Mouse (Mus musculus): ENCODE data around the gene Vegfb.

The Vegfb gene

DNA sequence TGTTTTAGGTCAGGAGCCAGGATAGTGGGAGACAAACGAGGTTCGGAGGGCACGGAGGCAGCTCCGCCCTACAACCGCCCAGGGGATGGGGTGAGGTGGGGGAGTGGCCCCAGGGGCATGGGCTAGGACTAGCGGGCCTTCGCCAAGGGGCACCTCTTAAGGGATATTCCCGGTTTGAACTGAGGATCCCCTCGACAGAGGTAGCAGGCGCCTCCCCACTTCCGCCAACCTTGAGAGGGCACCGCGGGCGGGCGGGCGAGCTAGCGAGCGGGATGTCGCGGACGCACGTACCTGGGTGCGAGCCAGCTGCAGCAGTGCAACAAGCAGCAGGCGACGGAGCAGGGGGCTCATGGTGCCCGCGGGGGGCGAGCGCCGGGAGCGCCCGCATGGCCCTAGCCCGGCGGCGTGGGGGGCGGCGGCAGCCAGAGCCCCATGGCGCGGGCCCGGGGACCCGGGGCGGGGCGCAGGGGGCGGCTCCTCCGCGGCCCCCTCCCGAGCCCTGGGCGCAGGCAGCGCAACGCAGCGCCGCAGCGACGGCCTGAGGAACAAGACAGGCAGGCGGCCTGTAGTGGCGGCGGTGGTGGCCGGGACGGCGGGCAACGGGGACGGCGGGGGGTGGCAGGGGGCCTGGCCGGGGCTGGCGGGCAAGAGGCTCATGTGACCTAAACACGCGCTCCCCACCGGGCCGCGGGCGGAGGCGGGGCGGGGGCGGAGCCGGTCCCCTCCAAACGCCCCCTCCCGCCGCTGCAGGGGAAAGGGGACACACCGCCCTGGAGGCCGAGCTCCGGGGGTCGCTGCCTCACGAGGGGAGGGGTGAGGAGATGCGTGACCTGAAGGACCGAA is at the start of gene Vegfb:
Gene Vegfb (minus strand): TSS at position 591 of the 843 bp plus-strand sequence.
- peak; percentile 64 for DNase-seq

- no peak for DNase-seq
These were observed 46.6 kb upstream of the Vegfb start for GRCm38 (mm10) chr19:7034006-7034405.

- DNase-seq, result peak; percentile 39
These were observed 42.1 kb upstream of the Vegfb start for GRCm38 (mm10) chr19:7029531-7029930.

GRCm38 (mm10) chr19:7020224-7020641 is 32.8 kb upstream of the Vegfb start:
- no peak for DNase-seq

DNA sequence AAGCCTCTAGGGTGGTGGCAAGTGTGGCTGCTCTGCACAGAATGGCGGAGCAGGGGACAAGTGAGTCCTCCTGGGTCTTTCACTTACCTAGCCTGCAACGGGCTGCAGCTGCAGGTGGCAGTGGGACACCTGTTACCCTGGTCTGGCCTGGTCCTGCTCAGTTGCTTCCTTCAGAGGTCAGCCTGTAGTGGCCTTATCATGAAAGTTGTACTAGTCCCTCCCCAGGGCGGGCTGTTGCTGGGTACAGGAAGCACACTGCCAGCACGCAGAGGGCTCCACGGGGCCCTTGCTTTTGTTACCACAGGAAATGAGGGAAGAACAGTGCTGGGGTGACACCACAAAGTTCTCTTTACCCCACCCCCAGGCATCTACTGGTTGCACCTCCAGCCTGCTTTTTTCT is 31.7 kb upstream of the Vegfb start, which contains the start of gene Fermt3:
Gene Fermt3 (minus strand): TSS at position 279 of the 400 bp plus-strand sequence.
- peak; percentile 33 for DNase-seq

DNA sequence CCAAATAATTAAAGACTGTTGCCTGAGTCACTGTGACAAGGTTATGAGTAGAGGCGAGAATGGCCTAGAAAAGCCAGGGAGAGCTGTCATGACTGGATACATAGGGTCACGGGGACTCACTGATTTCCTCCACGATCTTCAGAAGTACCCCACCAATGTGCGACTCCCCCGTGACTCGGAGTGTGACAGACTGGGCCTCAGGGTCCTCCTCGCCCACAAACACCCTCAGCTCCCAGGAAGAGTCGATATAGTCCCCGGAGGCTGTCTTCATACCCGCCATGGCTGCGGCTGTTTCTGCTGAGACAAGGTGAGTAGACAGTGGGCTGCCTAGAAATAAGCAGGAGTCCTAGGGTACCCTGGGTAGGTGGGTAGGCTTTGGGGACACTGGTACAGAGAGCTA is 31.1 kb upstream of the Vegfb start:
- no peak for DNase-seq

GRCm38 (mm10) chr19:7017541-7018457 is 30.3 kb upstream of the Vegfb start:
- no peak for DNase-seq

DNA sequence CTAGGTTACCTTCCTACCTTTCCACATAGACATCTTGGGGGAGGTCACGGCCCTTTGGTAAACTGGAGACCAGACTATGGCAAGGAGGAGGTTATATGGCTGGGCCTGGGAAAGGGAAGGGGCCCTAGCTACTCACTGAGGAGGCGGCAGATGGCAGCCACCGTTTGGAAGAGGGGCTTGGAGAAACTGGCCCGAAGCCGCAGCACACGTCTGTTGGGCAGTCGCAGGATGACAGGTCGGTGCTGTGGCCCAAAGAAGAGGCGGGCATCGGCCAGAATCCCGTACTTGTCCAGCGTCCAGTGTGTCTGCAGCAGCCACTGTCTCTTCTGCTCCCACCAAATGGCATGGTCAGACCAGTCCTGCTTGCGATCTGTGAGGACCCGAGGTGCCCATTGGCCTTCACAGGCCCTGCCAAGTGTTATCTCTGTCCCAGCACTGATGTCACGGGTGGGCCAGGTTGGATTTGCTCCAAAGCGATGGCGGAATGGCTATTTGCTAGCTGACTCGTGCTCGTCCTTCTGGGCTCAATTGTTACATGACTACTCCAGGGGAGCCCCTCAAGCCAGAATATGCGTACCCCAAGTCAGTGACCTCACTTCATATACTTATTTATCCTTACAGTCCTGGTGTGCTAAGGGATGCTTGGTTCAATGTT is 27.2 kb upstream of the Vegfb start:
- no peak for DNase-seq

GRCm38 (mm10) chr19:7013984-7014383 is 26.5 kb upstream of the Vegfb start:
- no peak for DNase-seq

- no peak for DNase-seq
These were observed 25.0 kb upstream of the Vegfb start for GRCm38 (mm10) chr19:7012426-7012825.

- DNase-seq, result no peak
These were observed 19.6 kb upstream of the Vegfb start for GRCm38 (mm10) chr19:7006892-7007593.

GRCm38 (mm10) chr19:6999360-7000063 is 12.1 kb upstream of the Vegfb start:
- DNase-seq, result no peak

- DNase-seq, result no peak
These were observed 10.4 kb upstream of the Vegfb start for GRCm38 (mm10) chr19:6997721-6998290.

GRCm38 (mm10) chr19:6996006-6996405 is 8.6 kb upstream of the Vegfb start, which contains the start of the genes Nudt22 and Trpt1:
Gene Nudt22 (minus strand): TSS chr19:6996117.
Gene Trpt1 (plus strand): TSS chr19:6996131.
- peak; percentile 72 for DNase-seq

DNA sequence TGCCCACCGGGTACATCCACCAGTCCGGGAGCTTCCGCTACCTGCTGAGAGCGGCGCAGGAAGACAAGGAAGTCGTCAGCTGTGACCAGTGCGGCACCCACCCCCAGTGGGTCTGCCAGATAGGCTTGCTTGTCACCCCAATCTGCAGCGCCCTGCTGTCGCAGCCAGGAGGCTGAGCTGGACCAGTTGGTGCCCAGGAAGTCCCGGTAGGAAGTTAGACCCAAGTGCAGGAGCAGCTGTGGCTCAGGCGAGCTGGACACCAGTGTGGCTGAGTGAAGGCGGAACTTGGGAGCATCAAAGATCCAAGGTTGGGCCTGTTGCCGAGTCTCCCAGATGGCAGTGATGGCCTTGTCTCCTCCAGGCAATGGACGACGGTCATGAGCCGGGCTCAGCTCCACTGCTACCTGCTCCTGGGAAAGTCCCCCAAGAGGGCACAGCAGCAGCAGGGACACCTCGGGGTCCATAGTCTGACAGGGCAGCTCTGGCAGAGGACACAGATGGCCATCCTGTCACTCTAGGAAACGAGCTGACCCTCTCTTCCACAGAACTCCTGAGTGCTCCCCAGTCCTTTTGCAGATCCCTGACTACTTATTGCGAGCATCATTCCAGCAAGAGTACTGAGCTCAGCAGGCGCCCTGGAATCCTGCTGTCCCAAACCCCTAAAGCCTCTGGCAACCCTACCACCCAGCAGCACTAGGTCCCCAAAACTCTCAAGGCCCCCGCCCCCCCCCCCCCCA is 8.0 kb upstream of the Vegfb start:
- no peak for DNase-seq

DNA sequence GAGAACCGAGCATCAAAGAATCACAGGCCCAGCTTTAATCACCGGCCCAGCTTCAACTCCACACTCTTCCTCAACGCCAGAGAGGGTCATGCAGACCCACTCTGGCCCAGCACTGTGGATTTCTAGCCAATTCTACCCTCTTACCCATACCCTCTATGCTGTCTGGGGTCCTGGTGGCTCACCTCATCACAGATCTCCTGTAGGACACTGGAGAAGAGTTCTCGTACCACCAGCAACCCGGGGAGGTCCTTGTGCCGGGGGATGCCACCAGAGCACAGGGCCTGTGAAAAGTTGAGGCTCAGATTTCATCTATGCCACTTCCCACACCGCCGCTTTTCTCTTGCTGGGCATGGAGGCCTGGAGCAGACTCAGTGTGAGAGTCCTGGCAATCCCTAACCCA is 7.0 kb upstream of the Vegfb start:
- no peak for DNase-seq

DNA sequence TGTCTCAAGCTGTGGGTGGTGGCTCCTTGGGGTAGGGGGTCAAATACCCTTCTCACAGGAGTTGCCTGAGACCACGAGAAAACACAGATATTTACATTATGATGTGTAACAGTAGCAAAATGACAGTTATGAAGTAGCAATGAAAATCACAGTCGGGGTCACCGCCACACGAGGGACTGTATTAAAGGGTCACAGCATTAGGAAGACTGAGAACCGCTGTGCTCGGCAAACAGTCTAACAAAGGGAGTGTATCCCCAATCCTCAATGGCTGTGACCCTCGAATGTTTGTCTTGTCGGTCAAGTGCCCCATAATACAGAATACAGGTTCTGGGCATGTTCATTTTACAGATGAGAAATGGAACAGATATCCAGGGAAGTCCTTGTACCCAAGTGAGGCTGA is 6.6 kb upstream of the Vegfb start:
- no peak for DNase-seq

DNA sequence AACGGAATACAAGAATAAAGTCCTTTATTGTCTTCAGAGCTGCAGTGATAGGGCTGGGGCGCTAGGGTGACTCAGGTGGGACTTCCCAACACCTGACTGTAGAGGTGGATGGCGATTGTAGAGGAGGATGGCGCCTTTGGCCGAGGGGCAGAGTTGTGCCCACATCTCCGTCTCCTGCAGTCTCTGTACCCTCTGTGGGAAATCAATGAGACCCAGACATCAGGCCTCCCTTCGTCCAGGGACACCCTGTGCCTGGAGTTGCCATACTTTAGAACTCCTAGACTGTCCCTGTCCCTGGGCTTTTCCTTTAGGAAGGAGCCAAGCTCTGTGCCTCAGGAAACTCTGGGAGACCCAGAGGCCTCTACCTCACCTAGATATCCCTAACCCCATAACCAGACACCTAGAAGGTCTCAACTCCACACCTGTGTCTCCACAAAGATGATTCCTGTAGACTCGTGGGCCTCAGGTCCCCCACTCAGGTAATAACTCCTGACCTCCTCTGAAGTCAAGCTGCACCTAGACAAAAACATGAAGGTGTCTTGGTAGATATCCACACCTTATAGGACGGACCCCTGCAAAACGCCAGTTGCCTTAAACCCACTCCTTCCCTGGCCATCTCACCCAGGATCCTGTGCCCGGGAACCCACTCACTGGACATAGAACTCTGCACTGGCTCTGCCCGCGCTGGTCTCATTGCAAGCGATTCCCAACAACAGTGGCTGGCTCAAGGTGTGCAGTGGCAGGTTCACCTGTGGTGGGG is 5.7 kb upstream of the Vegfb start:
- no peak for DNase-seq

DNA sequence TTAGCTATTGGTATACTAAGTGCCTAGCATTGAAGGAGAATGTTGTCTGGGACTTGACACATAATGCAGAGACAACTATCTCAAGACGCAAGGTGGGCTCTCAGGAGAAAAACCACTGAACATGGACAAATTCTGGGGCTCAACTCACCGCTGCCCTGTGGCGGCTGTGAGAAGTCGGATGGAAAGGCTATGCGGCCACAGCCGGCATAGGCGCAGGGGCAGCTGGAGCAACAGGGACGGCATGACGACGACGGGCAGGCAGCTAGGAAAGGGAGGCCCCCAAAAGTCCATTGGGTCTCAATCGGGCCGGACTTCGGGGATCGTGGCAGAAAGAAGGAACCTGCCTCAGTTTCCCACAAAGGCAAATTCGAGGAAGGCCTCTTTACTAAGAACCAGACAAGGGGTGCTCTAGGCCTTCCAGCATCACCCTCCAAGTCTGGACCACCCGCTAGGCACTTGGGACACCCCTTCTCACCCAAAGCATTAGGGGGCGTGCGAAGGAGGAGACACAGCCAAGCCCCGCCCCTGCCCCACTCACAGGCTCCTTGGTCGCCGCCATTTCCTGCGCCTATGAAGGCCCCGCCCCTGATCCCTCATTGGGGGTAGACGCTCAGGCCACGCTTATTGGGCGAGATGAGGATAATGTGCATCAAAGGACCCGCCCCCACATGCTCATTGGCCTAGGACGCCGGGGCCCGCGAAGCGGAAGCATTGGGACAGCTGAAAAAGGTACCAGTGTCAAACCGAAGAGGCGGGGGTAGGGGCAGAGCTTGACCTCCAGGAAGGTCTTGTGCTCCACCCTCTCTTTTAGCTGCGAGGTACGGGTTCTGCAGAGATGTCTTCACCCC is 4.8 kb upstream of the Vegfb start, which contains the start of gene Dnajc4:
Gene Dnajc4 (minus strand): TSS at position 562 of the 848 bp plus-strand sequence.
- peak; percentile 94 for DNase-seq

Data from right cerebral cortex, postnatal 14 days (tissue).